Mouse (Mus musculus) embryonic facial prominence, embryonic 11.5 days (tissue): ENCODE data around the gene Cpne8. TPM values are rescaled to one million over a fixed set of nuclear protein-coding genes. Genes with fewer than 3 reads are reported as not detected.

ENCODE experiments used
- ATAC-seq: fragments of 200-750 bp; cut with Nextera tagmentation; replicated peaks from 2 replicates; pipeline ENCODE4 v1.8.0; 2017; ENCODE audit warnings: low read depth; ENCODE audit not compliant: insufficient number of reproducible peaks, low FRiP score, low TSS enrichment
- DNase-seq: peaks from one replicate; pipeline ENCODE4 v3.0.0-alpha.2; 2015; ENCODE audit warnings: low spot score
- H3K27ac ChIP-seq: fragments of 300-500 bp; sonication (generic); replicated peaks from 2 replicates; pipeline ENCODE4 v1.5.1; 2014; ENCODE audit warnings: mild to moderate bottlenecking, low read depth, low read length, control low read depth
- H3K27me3 ChIP-seq: fragments of 300-500 bp; sonication (generic); 2 replicates; pipeline ENCODE4 v1.6.1; 2014; ENCODE audit warnings: mild to moderate bottlenecking, low read length, moderate library complexity, mixed read lengths; ENCODE audit not compliant: control insufficient read depth, insufficient read depth
- H3K36me3 ChIP-seq: fragments of 300-500 bp; sonication (generic); replicated peaks from 2 replicates; pipeline ENCODE4 v1.6.1; 2014; ENCODE audit warnings: low read depth, mild to moderate bottlenecking, low read length, moderate library complexity, mixed read lengths; ENCODE audit not compliant: control insufficient read depth, insufficient read depth
- H3K4me1 ChIP-seq: fragments of 300-500 bp; sonication (generic); 2 replicates; pipeline ENCODE4 v1.6.1; 2014; ENCODE audit warnings: low read length, mixed read lengths; ENCODE audit not compliant: control insufficient read depth, insufficient read depth
- H3K4me2 ChIP-seq: fragments of 300-500 bp; sonication (generic); 2 replicates; pipeline ENCODE4 v1.6.1; 2014; ENCODE audit warnings: low read depth, mild to moderate bottlenecking, control low read depth, low read length, moderate library complexity
- H3K4me3 ChIP-seq: fragments of 300-500 bp; sonication (generic); 2 replicates; pipeline ENCODE4 v1.5.1; 2014; ENCODE audit warnings: low read depth, low read length, control low read depth
- H3K9ac ChIP-seq: fragments of 300-500 bp; sonication (generic); replicated peaks from 2 replicates; pipeline ENCODE4 v1.6.1; 2014; ENCODE audit warnings: mild to moderate bottlenecking, control low read depth, low read length
- H3K9me3 ChIP-seq: fragments of 300-500 bp; sonication (generic); replicated peaks from 2 replicates; pipeline ENCODE4 v1.6.1; 2016; ENCODE audit warnings: mild to moderate bottlenecking, low read length, inconsistent platforms, mixed read lengths; ENCODE audit not compliant: control insufficient read depth
- WGBS: fragments of 180-500 bp; shearing (Covaris S2); extraction: QIAGEN DNeasy Blood & Tissue Kit; methylation state at CpG from one replicate; pipeline ENCODE4 v1.1.7; 2014; 5-methylcytosine and 5-hydroxymethylcytosine counted together
- polyA plus RNA-seq: library from polyadenylated mRNA; unstranded; fragments of >200 nt; fragmentation: Nextera tagmentation; extraction: Ambion mirVana; gene quantifications from 2 replicates; pipeline ENCODE4 v1.2.1, GENCODE M21; 2014

The Cpne8 gene
- polyA plus RNA-seq, 1 experiment from 2014 or later: 5.9 TPM

DNA sequence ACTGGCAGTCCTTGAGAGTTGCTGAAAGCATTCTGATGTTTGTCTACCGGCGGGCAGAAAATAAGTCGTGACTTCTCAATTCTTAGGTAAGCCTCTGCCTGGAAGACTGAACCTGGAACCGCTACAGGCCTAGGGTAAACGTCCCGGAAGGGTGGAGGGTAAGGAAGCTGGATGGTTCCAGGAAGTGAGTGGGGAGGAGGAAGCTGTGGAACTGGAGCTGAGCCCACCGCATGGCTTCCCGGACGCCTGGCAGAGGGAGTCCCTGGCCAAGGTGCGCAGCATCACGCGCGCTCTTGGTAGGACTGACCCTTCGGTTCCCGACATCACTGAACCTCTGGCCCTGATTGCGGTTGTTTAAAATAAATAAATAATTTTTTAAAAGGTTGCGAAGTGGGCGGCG, 744 bp downstream of the Cpne8 start:
- Histone ChIP-seq H3K9ac (no peak overlapping the region; the same call in 1 of the 2 replicates), H3K27ac (no peak overlapping the region), H3K4me3 (peak overlapping the region; percentile 62), H3K27me3 (peaks cover 2% of the 10 kb centered on the region; the same call in 1 of the 2 replicates), H3K36me3 (no peaks in the 10 kb centered on the region), H3K9me3 (no peaks in the 10 kb centered on the region), H3K4me2 (peak overlapping the region; percentile 98), H3K4me1 (no peaks in the 10 kb centered on the region)
- ATAC-seq: peak; percentile 56; the same call in 1 of the 2 replicates
- peak; percentile 21 for DNase-seq
- 2% methylated on average over 19 of the region's 19 CpGs for WGBS

- ATAC-seq: no peak
- DNase-seq: no peak
- H3K4me3 ChIP-seq: no peak overlapping the region
- no peaks in the 10 kb centered on the region for H3K36me3 ChIP-seq
- H3K4me2 ChIP-seq: no peak overlapping the region
- no peak overlapping the region for H3K9ac ChIP-seq
- H3K27ac ChIP-seq: no peak overlapping the region
- no peaks in the 10 kb centered on the region for H3K4me1 ChIP-seq
- H3K27me3 ChIP-seq: no peaks in the 10 kb centered on the region
- WGBS: 80% methylated on average over 7 of the region's 7 CpGs
- H3K9me3 ChIP-seq: no peaks in the 10 kb centered on the region
Measured at GRCm38 (mm10) chr15:90669494-90669893, 9.7 kb downstream of the Cpne8 start.

GRCm38 (mm10) chr15:90666893-90667292, 12.3 kb downstream of the Cpne8 start:
- no peaks in the 10 kb centered on the region for H3K27me3 ChIP-seq

DNA sequence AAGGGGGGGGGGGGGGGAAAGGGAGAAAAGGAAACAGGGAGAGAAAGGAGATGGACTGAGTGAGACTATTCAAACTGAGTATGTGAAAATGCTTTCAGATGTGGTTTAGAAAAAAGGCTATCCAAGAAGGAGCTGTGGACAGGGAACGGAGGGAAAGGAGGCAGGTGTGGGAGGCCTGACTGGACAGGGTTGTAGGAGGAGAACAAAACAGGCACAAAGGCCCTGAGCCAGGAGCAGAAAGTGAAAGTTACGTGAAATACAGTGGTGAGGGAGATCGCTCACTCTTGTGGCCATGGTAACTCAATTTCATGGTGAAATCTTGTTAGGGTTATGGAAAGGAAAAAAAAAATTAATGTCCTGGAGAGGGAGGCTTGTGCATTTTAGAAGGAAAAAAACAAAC, 14.6 kb downstream of the Cpne8 start:
- H3K4me2 ChIP-seq: no peak overlapping the region
- no peaks in the 10 kb centered on the region for H3K36me3 ChIP-seq
- no peak overlapping the region for H3K9ac ChIP-seq
- H3K27me3 ChIP-seq: no peaks in the 10 kb centered on the region
- WGBS: 73% methylated on average over 3 of the region's 3 CpGs
- ATAC-seq (no peak), DNase-seq (no peak)
- no peaks in the 10 kb centered on the region for H3K9me3 ChIP-seq
- H3K4me3 ChIP-seq: no peak overlapping the region
- H3K27ac ChIP-seq: no peak overlapping the region
- no peaks in the 10 kb centered on the region for H3K4me1 ChIP-seq

More at GRCm38 (mm10) chr15:90666893-90667292, 12.3 kb downstream of the Cpne8 start:
- no peak for DNase-seq
- ATAC-seq: no peak
- H3K9me3 ChIP-seq: no peaks in the 10 kb centered on the region
- no peaks in the 10 kb centered on the region for H3K36me3 ChIP-seq
- H3K4me3 ChIP-seq: no peak overlapping the region
- H3K9ac ChIP-seq: no peak overlapping the region
- H3K4me1 ChIP-seq: no peaks in the 10 kb centered on the region
- no peak overlapping the region for H3K27ac ChIP-seq
- 85% methylated on average over 6 of the region's 6 CpGs for WGBS
- no peak overlapping the region for H3K4me2 ChIP-seq

GRCm38 (mm10) chr15:90663631-90664030, 15.6 kb downstream of the Cpne8 start:
- Histone ChIP-seq H3K9ac (no peak overlapping the region), H3K27me3 (no peaks in the 10 kb centered on the region), H3K27ac (no peak overlapping the region), H3K4me3 (no peak overlapping the region), H3K36me3 (no peaks in the 10 kb centered on the region), H3K4me1 (no peaks in the 10 kb centered on the region), H3K4me2 (no peak overlapping the region), H3K9me3 (no peaks in the 10 kb centered on the region)
- no peak for ATAC-seq
- no peak for DNase-seq
- WGBS: 84% methylated on average over 4 of the region's 4 CpGs

- H3K9ac ChIP-seq: no peak overlapping the region
- no peaks in the 10 kb centered on the region for H3K27me3 ChIP-seq
- H3K4me3 ChIP-seq: no peak overlapping the region
- WGBS: 92% methylated on average over 3 of the region's 3 CpGs
- DNase-seq: no peak
- ATAC-seq: no peak
- no peak overlapping the region for H3K27ac ChIP-seq
- H3K36me3 ChIP-seq: no peaks in the 10 kb centered on the region
- H3K4me1 ChIP-seq: no peaks in the 10 kb centered on the region
- H3K9me3 ChIP-seq: no peaks in the 10 kb centered on the region
- no peak overlapping the region for H3K4me2 ChIP-seq
Measured at GRCm38 (mm10) chr15:90660723-90661122, 18.5 kb downstream of the Cpne8 start.

DNA sequence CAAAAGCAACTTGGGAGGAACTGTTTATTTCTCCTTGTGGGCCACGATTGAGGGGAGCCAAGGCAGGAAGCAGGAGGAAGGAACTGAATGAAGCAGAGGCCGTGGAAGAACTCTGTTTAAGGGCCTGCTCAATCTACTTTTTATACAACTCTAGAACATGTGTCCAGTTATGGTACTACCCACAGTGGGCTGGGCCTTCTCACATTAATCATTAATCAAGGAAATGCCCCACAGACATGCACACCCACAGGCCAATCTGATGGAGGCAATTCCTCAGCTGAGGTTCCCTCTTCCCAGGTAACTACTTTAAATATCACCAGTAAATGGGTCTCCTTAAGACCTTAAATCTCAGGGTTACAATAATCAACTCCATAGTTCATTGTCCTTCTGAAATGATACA, 21.2 kb downstream of the Cpne8 start:
- Histone ChIP-seq H3K4me3 (no peak overlapping the region), H3K9ac (no peak overlapping the region), H3K4me1 (no peaks in the 10 kb centered on the region), H3K27ac (no peak overlapping the region), H3K4me2 (no peak overlapping the region), H3K36me3 (no peaks in the 10 kb centered on the region), H3K27me3 (no peaks in the 10 kb centered on the region), H3K9me3 (no peaks in the 10 kb centered on the region)
- no peak for ATAC-seq
- no peak for DNase-seq
- 78% methylated on average over 2 of the region's 2 CpGs for whole genome bisulfite sequencing

DNA sequence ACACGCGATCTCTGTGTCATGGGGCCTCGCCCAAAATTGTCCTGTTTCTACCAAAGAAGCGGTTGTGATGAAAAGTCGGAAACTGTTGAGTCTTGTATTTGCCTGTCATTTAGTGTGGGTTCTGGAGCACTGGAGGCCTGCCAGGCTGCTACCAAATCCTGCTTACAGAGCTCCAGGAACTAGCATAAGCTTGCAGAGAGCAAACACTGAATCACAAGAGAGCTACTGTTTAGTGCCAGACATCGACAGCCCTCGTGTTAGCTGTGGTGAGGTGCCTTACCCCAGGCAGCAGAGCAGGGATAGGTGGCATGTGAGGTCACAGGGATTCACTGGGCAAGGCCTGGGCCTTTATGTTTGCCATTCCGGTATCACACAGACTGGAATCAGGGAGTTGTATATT, 22.7 kb downstream of the Cpne8 start:
- Histone ChIP-seq H3K27me3 (no peaks in the 10 kb centered on the region), H3K9me3 (no peaks in the 10 kb centered on the region), H3K9ac (no peak overlapping the region), H3K36me3 (no peaks in the 10 kb centered on the region), H3K27ac (no peak overlapping the region), H3K4me3 (no peak overlapping the region), H3K4me1 (no peaks in the 10 kb centered on the region), H3K4me2 (no peak overlapping the region)
- no peak for ATAC-seq
- WGBS: 85% methylated on average over 8 of the region's 8 CpGs
- no peak for DNase-seq
